Mouse (Mus musculus) liver, adult 2 months (tissue): ENCODE measurements at regions not wholly inside any gene's neighbourhood (a gene's known extent, or its start where the extent isn't known, plus 50 kb on each side); places are given as distances from the start of the nearest gene placed in this dataset.
"Not testable (repeated sequence)": the region's sequence is repeated elsewhere in the genome, so short reads cannot be mapped to it uniquely, and the experiment has no call there.

Source experiments
- DNase-seq: peaks from one replicate; pipeline ENCODE4 v3.0.0-alpha.2; 2011; ENCODE audit warnings: low read depth, low spot score; ENCODE audit errors: extremely low read depth
- H3K27ac ChIP-seq: fragments of 200-500 bp; replicated peaks from 2 replicates; pipeline ENCODE4 v1.5.1; 2012; ENCODE audit warnings: low read depth, mild to moderate bottlenecking, control low read depth, inconsistent platforms, low read length; ENCODE audit not compliant: insufficient read depth
- H3K27me3 ChIP-seq: fragments of 200-500 bp; 2 replicates; pipeline ENCODE4 v1.6.1; 2012; ENCODE audit warnings: mild to moderate bottlenecking, moderate library complexity, low read length, inconsistent platforms; ENCODE audit not compliant: control insufficient read depth, insufficient read depth
- H3K36me3 ChIP-seq: fragments of 200-500 bp; 2 replicates; pipeline ENCODE4 v1.6.1; 2012; ENCODE audit warnings: low read length, inconsistent platforms; ENCODE audit not compliant: control insufficient read depth, insufficient read depth
- H3K4me1 ChIP-seq: fragments of 200-500 bp; 2 replicates; pipeline ENCODE4 v1.6.1; 2011; ENCODE audit warnings: low read length; ENCODE audit not compliant: control insufficient read depth, insufficient read depth
- H3K4me3 ChIP-seq: fragments of 200-500 bp; 2 replicates; pipeline ENCODE4 v1.5.1; 2011; ENCODE audit warnings: low read depth, mild to moderate bottlenecking, control low read depth, low read length, moderate library complexity; ENCODE audit not compliant: insufficient read depth
- H3K79me2 ChIP-seq: fragments of 200-500 bp; 2 replicates; pipeline ENCODE4 v1.6.1; 2012; ENCODE audit warnings: inconsistent platforms, mild to moderate bottlenecking, low read length, moderate library complexity; ENCODE audit not compliant: control insufficient read depth, insufficient read depth
- H3K9ac ChIP-seq: fragments of 200-500 bp; 2 replicates; pipeline ENCODE4 v1.6.1; 2012; ENCODE audit warnings: low read depth, mild to moderate bottlenecking, control low read depth, inconsistent platforms, low read length
- CTCF ChIP-seq: fragments of 200-500 bp; IDR thresholded peaks from 2 replicates; pipeline ENCODE4 v1.5.1; 2011; ENCODE audit warnings: low read depth, low read length, control low read depth
- POLR2A ChIP-seq: fragments of 200-500 bp; IDR thresholded peaks from 2 replicates; pipeline ENCODE4 v1.6.1; 2011; ENCODE audit warnings: low read length, control low read depth; ENCODE audit not compliant: insufficient read depth; ENCODE audit errors: extremely low read depth
- WGBS: fragments of 180-500 bp; shearing (Covaris S2); methylation state at CpG from one replicate; pipeline ENCODE4 v1.1.7; 2018; 5-methylcytosine and 5-hydroxymethylcytosine counted together

DNA sequence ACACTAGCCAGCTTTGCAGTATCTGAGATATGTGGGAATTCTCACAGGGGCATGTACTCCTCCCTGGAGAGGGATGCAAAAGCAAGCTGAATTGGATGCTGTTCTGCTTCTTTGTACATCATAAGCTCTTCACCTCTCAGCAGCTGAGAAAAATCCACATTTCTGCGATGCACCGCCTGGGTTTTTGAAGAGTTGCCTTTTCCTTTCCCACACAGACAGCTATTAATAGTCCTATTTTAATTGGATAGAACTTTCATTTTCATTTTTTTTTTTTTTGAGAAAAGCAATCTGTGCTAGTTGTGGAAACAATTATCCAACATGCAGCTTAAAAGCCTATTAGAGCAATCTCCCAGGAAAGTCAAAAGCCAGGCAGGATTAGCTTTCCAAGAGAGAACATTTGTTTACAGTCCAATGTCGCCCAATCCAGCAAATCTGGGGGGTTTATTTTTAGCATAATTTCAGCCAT, 105.2 kb upstream of the Gucy1a1 start:
- WGBS: 77% methylated on average over 3 of the region's 3 CpGs
- no peaks in the 10 kb centered on the region for H3K4me1 ChIP-seq
- H3K79me2 ChIP-seq: no peaks in the 10 kb centered on the region
- H3K27me3 ChIP-seq: no peaks in the 10 kb centered on the region
- no peak overlapping the region for H3K9ac ChIP-seq
- no peak for TF ChIP-seq CTCF
- no peak for TF ChIP-seq POLR2A
- H3K36me3 ChIP-seq: no peaks in the 10 kb centered on the region
- H3K4me3 ChIP-seq: no peak overlapping the region
- no peak overlapping the region for H3K27ac ChIP-seq
- peak; percentile 34 for DNase-seq

GRCm38 (mm10) chr3:82249968-82250795, 104.6 kb upstream of the Gucy1a1 start:
- Histone ChIP-seq H3K27ac (0 out of 2 replicates have a peak overlapping the region, but pooled peaks have one; percentile 12), H3K4me3 (no peak overlapping the region), H3K79me2 (no peaks in the 10 kb centered on the region), H3K36me3 (no peaks in the 10 kb centered on the region), H3K4me1 (no peaks in the 10 kb centered on the region), H3K9ac (no peak overlapping the region), H3K27me3 (no peaks in the 10 kb centered on the region)
- TF ChIP-seq CTCF: no peak
- no peak for TF ChIP-seq POLR2A
- 51% methylated on average over 6 of the region's 6 CpGs for WGBS
- no peak for DNase-seq

GRCm38 (mm10) chr3:82236377-82237057, 90.9 kb upstream of the Gucy1a1 start:
- Histone ChIP-seq H3K4me1 (no peaks in the 10 kb centered on the region), H3K4me3 (no peak overlapping the region), H3K79me2 (no peaks in the 10 kb centered on the region), H3K27me3 (no peaks in the 10 kb centered on the region), H3K9ac (no peak overlapping the region), H3K36me3 (no peaks in the 10 kb centered on the region), H3K27ac (no peak overlapping the region)
- DNase-seq: no peak
- WGBS: 52% methylated on average over 2 of the region's 2 CpGs
- no peak for TF ChIP-seq CTCF
- TF ChIP-seq POLR2A: no peak

- no peak for DNase-seq
- no peaks in the 10 kb centered on the region for H3K79me2 ChIP-seq
- H3K36me3 ChIP-seq: no peaks in the 10 kb centered on the region
- H3K4me3 ChIP-seq: no peak overlapping the region
- no peaks in the 10 kb centered on the region for H3K27me3 ChIP-seq
- TF ChIP-seq CTCF (no peak), POLR2A (no peak)
- H3K27ac ChIP-seq: no peak overlapping the region
- no peak overlapping the region for H3K9ac ChIP-seq
- H3K4me1 ChIP-seq: no peaks in the 10 kb centered on the region
These were observed 88.7 kb upstream of the Gucy1a1 start for GRCm38 (mm10) chr3:82234306-82234705.

DNA sequence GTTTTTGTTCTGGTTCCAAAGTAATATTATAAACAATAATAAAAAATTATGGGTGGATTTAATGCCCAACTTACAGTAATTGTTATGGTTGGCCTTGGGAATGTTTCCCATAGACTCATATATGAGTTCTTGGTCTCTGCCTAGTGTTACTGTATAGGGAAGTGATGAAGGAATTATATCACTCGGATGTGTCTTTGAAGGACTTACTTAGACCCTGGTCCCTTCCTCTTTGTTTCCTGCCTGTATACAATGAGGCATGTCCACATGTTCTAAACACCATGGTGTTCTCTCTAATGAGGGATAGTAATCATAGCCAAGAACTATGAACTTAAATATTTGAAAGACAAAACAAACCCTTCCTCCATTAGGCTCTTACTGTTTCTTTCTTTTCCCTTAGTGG, 77.8 kb upstream of the Gucy1a1 start:
- no peaks in the 10 kb centered on the region for H3K4me1 ChIP-seq
- no peaks in the 10 kb centered on the region for H3K36me3 ChIP-seq
- H3K4me3 ChIP-seq: no peak overlapping the region
- no peak for DNase-seq
- no peak overlapping the region for H3K27ac ChIP-seq
- H3K27me3 ChIP-seq: no peaks in the 10 kb centered on the region
- TF ChIP-seq POLR2A (no peak), CTCF (no peak)
- 83% methylated on average over 1 of the region's 1 CpGs for WGBS
- H3K9ac ChIP-seq: no peak overlapping the region
- no peaks in the 10 kb centered on the region for H3K79me2 ChIP-seq

DNA sequence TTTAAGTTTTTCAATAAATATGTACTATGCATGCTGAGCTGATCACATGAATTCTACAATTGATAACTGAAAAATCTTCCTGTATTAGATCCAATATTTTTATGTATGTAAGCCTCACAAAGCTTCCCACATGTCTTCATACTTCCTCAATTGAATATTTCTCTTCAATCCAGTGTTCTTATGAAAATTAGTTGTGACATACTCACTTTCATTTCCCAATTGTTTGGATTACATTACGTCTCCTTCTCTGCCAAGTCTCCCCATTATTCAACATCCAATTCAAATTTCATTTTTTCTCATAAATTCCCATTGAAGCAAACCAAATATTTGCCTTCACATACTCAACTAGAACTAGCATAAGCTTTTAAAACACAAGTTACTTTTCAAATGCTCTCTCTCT, 76.3 kb upstream of the Gucy1a1 start:
- DNase-seq: peak; percentile 8
- TF ChIP-seq CTCF (no peak), POLR2A (no peak)
- Histone ChIP-seq H3K9ac (no peak overlapping the region), H3K4me3 (no peak overlapping the region), H3K27me3 (no peaks in the 10 kb centered on the region), H3K79me2 (no peaks in the 10 kb centered on the region), H3K36me3 (no peaks in the 10 kb centered on the region), H3K4me1 (no peaks in the 10 kb centered on the region), H3K27ac (no peak overlapping the region)
- 40% methylated on average over 1 of the region's 1 CpGs for WGBS

GRCm38 (mm10) chr3:82219192-82219885, 73.8 kb upstream of the Gucy1a1 start:
- H3K4me3 ChIP-seq, H3K27ac ChIP-seq, H3K4me1 ChIP-seq, H3K79me2 ChIP-seq, H3K9ac ChIP-seq, H3K36me3 ChIP-seq, H3K27me3 ChIP-seq, DNase-seq: not testable (repeated sequence)
- WGBS: 48% methylated on average over 1 of the region's 1 CpGs
